Mouse (Mus musculus) thymus, adult 2 months (tissue): Measurements from ENCODE around the gene Gfra1.

ENCODE experiments used
- CTCF ChIP-seq: fragments of 200-500 bp; IDR thresholded peaks from 2 replicates; pipeline ENCODE4 v1.5.1; 2012; ENCODE audit warnings: mild to moderate bottlenecking, control low read depth, low read length, moderate library complexity, borderline replicate concordance; ENCODE audit not compliant: control insufficient read depth, poor library complexity, insufficient read depth; ENCODE audit errors: extremely low read depth
- POLR2A ChIP-seq: fragments of 200-500 bp; IDR thresholded peaks from 2 replicates; pipeline ENCODE4 v1.6.1; 2012; ENCODE audit warnings: mild to moderate bottlenecking, low read length, control low read depth, moderate library complexity; ENCODE audit not compliant: control insufficient read depth, poor library complexity, insufficient read depth; ENCODE audit errors: extremely low read depth

DNA sequence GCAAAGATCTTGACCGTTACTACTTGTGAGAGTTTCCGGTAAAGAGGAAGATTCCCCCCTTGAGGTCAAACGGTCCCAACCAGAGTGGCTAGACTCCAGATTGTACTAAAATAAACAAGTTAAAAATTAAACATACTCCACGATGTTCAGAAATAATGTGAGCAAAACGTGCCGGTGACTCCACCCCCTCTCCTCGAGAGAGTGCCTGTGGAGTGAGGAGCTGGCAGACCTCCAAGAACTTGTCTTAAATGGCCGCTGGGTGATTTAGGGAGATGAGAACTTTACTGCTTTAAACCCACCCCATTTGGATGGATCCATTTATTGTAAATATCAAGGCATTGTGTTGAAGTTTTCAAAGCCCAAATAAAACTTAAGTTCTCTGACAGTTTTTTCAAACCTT, 42.4 kb downstream of the Gfra1 start:
- no peak for TF ChIP-seq CTCF
- TF ChIP-seq POLR2A, result no peak
